Comparison of ENCODE assay signal across 26 mouse cellular contexts in genomic region chr11:42048201-42048600, GRCm38 (mm10). TPM values are rescaled to one million over a fixed set of nuclear protein-coding genes. Genes with fewer than 3 reads are reported as not detected.
"Had no signal": no experiment of that assay in that cellular context is flagged by ENCODE, and none has a peak within 500 bp of the region (broad histone marks: within the 10 kb centered on the region; RNA-seq: fewer than 3 reads in every experiment).

No protein-coding gene starts in this region.

- H3K27ac ChIP-seq: gastrocnemius, adult 2 months; heart, embryonic 10.5 days; hindbrain, embryonic 10.5 days; hindbrain, embryonic 12.5 days; hindbrain, embryonic 14.5 days; intestine, embryonic 15.5 days; limb, embryonic 10.5 days; limb, embryonic 12.5 days; liver, embryonic 13.5 days had no signal

- DNase-seq: gastrocnemius, adult 2 months; gastrocnemius, postnatal 10 days; gastrocnemius, postnatal 25 days; heart, adult 18-20 months; heart, postnatal 10 days; heart, postnatal 4 days; kidney, adult 18-20 months; kidney, adult 8-10 months; kidney, postnatal 10 days; kidney, postnatal 25 days; kidney, postnatal 4 days; liver; liver, embryonic 13.5 days had no signal

- H3K4me3 ChIP-seq: gastrocnemius, adult 2 months; heart, embryonic 10.5 days; heart, embryonic 12.5 days; hindbrain, embryonic 10.5 days; hindbrain, embryonic 12.5 days; intestine, embryonic 15.5 days; limb, embryonic 10.5 days; limb, embryonic 12.5 days; liver, embryonic 13.5 days had no signal

- ATAC-seq: hindbrain, embryonic 16.5 days; inflammation-experienced regulatory T-cells, adult 6 months; intestine, embryonic 15.5 days; intestine, postnatal 0 days had no signal

RNA-seq across cellular contexts. Expression of gene Gabrg2, which starts 47.5 kb away (rescaled TPM):
- total RNA-seq: granulocyte monocyte progenitor cell, adult 5-6 weeks; heart, adult 18-20 months; heart, postnatal 10 days; heart, postnatal 25 days; heart, postnatal 4 days had no signal
